Mouse (Mus musculus) right cerebral cortex, postnatal 25 days (tissue): ENCODE results near the gene Nudt3.

Source experiments
- DNase-seq: peaks from one replicate; pipeline ENCODE4 v3.0.0; 2022

Gene Nudt3

DNA sequence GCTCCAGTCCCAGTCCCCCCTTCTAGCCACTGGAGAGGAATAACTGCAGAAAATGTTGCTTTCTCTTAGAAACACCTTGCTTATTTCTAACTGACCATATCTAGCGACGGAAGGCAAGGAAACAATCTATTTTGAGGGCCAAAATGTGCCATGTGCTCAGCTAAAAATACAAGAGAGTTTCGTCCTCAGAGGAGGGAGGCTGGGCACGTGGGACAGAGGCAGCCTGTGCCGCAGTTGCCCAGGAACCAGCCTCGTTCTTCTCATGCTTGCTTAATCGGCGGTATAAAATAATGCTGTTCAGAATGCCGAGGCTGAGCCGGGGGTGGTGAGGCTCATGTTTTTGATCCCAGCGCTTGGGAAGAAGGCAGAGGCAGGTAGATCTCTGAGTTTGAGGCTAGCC is 78.7 kb downstream of the Nudt3 start:
- DNase-seq = peak; percentile 44

DNA sequence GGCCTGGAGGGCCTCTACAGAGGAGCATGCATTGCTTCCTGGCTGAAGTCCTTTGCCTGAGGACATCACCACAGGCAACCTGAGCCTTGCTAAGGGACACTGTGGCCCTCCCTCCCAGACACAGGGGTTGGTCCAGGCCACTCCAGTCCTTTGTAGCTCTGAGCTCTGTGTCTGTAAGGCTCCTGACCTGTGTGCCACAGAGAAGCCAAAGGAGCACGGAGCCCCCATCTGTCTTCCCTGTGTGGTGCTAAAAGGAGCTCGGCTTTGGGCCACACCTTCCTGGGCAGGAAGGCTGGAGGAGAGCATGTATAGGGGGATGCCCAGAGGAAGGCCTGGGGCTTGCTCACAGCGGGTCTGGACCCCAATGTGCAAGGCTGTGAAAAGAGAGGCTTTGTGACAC is 81.3 kb downstream of the Nudt3 start:
- no peak for DNase-seq

GRCm38 (mm10) chr17:27541261-27541660 is 82.0 kb downstream of the Nudt3 start:
- no peak for DNase-seq

DNA sequence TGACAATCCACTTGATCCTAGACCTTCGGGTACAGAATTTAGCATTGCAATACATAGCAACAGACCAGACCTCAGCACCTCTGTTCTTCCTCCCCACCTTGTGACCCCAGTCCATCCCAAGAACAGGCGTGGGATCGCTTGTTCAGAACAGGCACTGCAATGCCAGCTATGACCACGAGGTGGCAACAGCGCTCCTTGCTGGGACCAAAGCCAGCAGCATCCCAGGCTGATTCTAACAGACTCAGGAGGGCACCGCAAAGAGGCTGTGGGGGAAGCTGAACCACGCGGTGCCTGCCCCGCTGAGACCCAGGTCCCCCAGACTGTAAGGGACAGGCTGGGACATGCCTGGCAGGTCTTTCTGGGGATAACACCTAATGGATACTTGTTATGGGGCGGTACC is 88.6 kb downstream of the Nudt3 start:
- peak; percentile 83 for DNase-seq

DNA sequence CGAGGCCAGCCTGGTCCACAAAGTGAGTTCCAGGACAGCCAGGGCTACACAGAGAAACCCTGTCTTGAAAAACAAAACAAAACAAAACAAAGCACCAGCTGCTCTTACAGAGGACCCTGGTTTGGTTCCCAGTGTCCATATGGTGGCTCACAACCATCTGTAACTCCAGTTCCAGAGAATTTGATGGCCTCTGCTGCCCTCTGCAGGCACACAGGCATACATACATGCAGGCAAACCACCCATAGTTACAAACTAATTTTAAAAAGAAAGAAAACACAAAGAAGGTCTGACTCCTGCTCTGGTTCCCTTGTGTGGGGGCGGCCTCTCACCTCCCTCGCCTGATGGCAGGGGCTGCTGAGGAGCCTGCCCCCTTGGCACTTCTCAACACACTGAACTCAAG is 89.9 kb downstream of the Nudt3 start:
- no peak for DNase-seq

DNA sequence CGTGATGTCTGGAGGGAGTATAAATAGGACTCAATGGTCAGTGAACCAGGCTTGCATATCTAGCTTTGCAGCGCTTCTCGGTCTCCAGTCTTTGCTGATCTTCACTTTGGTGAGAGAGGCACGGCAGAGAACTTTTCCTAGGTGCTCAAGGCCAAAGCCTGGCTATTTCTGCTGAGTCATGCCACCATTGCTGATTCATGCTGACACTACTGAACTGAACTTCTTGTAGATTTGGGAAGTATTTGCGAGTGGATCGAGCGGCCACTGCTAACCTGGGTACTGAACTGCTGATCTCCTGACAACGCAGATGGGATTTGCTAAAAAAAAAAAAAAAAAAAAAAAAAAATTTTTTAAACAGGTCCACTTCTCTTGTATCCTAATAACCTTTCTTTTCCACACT is 91.2 kb downstream of the Nudt3 start:
- DNase-seq = no peak
